Mouse (Mus musculus) forebrain, embryonic 14.5 days (tissue): ENCODE measurements around the gene Des. TPM values are rescaled to one million over a fixed set of nuclear protein-coding genes. Genes with fewer than 3 reads are reported as not detected.

Experiments
- ATAC-seq: fragments of 200-750 bp; cut with Nextera tagmentation; 2 replicates; pipeline ENCODE4 v1.8.0; 2017; ENCODE audit warnings: mild to moderate bottlenecking, moderate library complexity
- DNase-seq: peaks from one replicate; pipeline ENCODE4 v3.0.0-alpha.2; 2015; ENCODE audit warnings: low spot score
- H3K27ac ChIP-seq: fragments of 300-500 bp; sonication (generic); 2 replicates; pipeline ENCODE4 v1.5.1; 2014; ENCODE audit warnings: low read depth, mild to moderate bottlenecking, control low read depth, low read length, moderate library complexity
- H3K27me3 ChIP-seq: fragments of 300-500 bp; sonication (generic); replicated peaks from 2 replicates; pipeline ENCODE4 v1.6.1; 2014; ENCODE audit warnings: low read length, control low read depth, mixed read lengths; ENCODE audit not compliant: control insufficient read depth, insufficient read depth
- H3K36me3 ChIP-seq: fragments of 300-500 bp; sonication (generic); 2 replicates; pipeline ENCODE4 v1.6.1; 2014; ENCODE audit warnings: low read length, control low read depth; ENCODE audit not compliant: control insufficient read depth, insufficient read depth
- H3K4me1 ChIP-seq: fragments of 300-500 bp; sonication (generic); 2 replicates; pipeline ENCODE4 v1.6.1; 2014; ENCODE audit warnings: antibody characterized with exemption, low read length, control low read depth; ENCODE audit not compliant: control insufficient read depth, insufficient read depth
- H3K4me2 ChIP-seq: fragments of 300-500 bp; sonication (generic); 2 replicates; pipeline ENCODE4 v1.6.1; 2014; ENCODE audit warnings: mild to moderate bottlenecking, control low read depth, low read length
- H3K4me3 ChIP-seq: fragments of 300-500 bp; sonication (generic); 2 replicates; pipeline ENCODE4 v1.5.1; 2014; ENCODE audit warnings: low read depth, low read length, control low read depth
- H3K9ac ChIP-seq: fragments of 300-500 bp; sonication (generic); 2 replicates; pipeline ENCODE4 v1.6.1; 2014; ENCODE audit warnings: mild to moderate bottlenecking, low read length, control low read depth, moderate library complexity
- H3K9me3 ChIP-seq: fragments of 300-500 bp; sonication (generic); replicated peaks from 2 replicates; pipeline ENCODE4 v1.6.1; 2016; ENCODE audit warnings: low read length, control low read depth, mixed read lengths; ENCODE audit not compliant: control insufficient read depth
- WGBS: fragments of 180-500 bp; shearing (Covaris S2); extraction: QIAGEN DNeasy Blood & Tissue Kit; methylation state at CpG from one replicate; pipeline ENCODE4 v1.1.7; 2014; 5-methylcytosine and 5-hydroxymethylcytosine counted together
- polyA plus RNA-seq: library from polyadenylated mRNA; unstranded; fragments of >200 nt; fragmentation: Nextera tagmentation; extraction: Ambion mirVana; gene quantifications from 2 replicates; pipeline ENCODE4 v1.2.1, GENCODE M21; 2014

Gene Des
- polyA plus RNA-seq, 1 experiment from 2014 or later = 1.4 TPM

- peaks cover 6% of the 10 kb centered on the region; the same call in 1 of the 2 replicates for H3K4me1 ChIP-seq
- WGBS = 89% methylated on average over 4 of the region's 4 CpGs
- H3K9ac ChIP-seq = no peak overlapping the region
- no peak overlapping the region for H3K27ac ChIP-seq
- DNase-seq (no peak), ATAC-seq (no peak)
- H3K36me3 ChIP-seq = peaks cover 17% of the 10 kb centered on the region
- H3K9me3 ChIP-seq = no peaks in the 10 kb centered on the region
- no peaks in the 10 kb centered on the region for H3K27me3 ChIP-seq
- H3K4me3 ChIP-seq = no peak overlapping the region
- H3K4me2 ChIP-seq = no peak overlapping the region
Measured at GRCm38 (mm10) chr1:75318736-75319135, 41.4 kb upstream of the Des start.

DNA sequence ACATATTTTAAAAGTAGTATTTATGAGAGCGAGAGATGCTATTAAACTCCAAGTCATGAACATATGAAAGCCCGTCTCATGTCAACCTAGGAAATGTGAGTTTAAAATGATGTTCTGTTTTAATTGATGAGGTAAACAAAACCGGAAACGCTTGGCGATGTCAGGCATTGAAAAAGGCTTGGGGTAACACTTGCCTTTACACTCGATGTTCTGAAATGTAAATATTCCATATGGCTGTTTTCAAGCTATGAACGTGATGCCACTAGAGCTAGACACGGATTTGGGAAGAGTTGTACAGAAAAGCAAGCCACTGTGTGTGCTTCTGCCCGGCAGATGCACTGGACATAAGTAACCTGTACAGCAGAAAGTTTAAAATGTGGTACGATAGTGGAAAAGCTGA lies 41.0 kb upstream of the Des start:
- H3K4me1 ChIP-seq = peaks cover 6% of the 10 kb centered on the region; the same call in 1 of the 2 replicates
- no peaks in the 10 kb centered on the region for H3K9me3 ChIP-seq
- ATAC-seq (no peak), DNase-seq (no peak)
- H3K4me2 ChIP-seq = no peak overlapping the region
- H3K4me3 ChIP-seq = no peak overlapping the region
- no peaks in the 10 kb centered on the region for H3K27me3 ChIP-seq
- H3K9ac ChIP-seq = no peak overlapping the region
- 92% methylated on average over 10 of the region's 10 CpGs for WGBS
- no peak overlapping the region for H3K27ac ChIP-seq
- peaks cover 12% of the 10 kb centered on the region for H3K36me3 ChIP-seq

GRCm38 (mm10) chr1:75327461-75327860 lies 32.7 kb upstream of the Des start:
- H3K9ac ChIP-seq = no peak overlapping the region
- no peaks in the 10 kb centered on the region for H3K27me3 ChIP-seq
- H3K9me3 ChIP-seq = no peaks in the 10 kb centered on the region
- no peak overlapping the region for H3K4me2 ChIP-seq
- DNase-seq (no peak), ATAC-seq (no peak)
- H3K36me3 ChIP-seq = no peaks in the 10 kb centered on the region
- H3K27ac ChIP-seq = no peak overlapping the region
- no peaks in the 10 kb centered on the region for H3K4me1 ChIP-seq
- no peak overlapping the region for H3K4me3 ChIP-seq

- Histone ChIP-seq H3K9ac (no peak overlapping the region), H3K36me3 (no peaks in the 10 kb centered on the region), H3K27me3 (no peaks in the 10 kb centered on the region), H3K4me1 (no peaks in the 10 kb centered on the region), H3K9me3 (no peaks in the 10 kb centered on the region), H3K4me2 (no peak overlapping the region), H3K4me3 (no peak overlapping the region), H3K27ac (no peak overlapping the region)
- ATAC-seq (no peak), DNase-seq (no peak)
- 81% methylated on average over 1 of the region's 1 CpGs for WGBS
Measured at GRCm38 (mm10) chr1:75331271-75331670, 28.9 kb upstream of the Des start.

DNA sequence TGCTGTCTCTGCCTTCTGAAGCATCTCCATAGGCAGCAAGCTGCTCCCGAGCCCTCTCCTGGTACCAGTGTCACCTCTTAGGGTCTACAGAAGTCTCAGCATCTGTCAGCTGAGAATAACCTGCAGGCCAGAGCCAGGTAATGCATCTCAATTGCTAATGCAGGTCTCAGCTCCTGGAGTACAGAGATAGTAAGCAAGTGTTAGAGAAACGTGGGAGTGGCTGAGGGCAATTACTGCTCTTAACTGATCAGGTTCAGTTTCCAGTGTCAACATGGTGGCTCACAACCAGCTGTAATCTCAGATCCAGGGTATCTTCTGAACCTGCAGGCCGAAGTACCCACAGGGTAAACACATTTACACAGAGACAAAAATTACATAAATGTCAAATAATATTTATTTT lies 23.7 kb upstream of the Des start:
- H3K36me3 ChIP-seq = no peaks in the 10 kb centered on the region
- no peaks in the 10 kb centered on the region for H3K27me3 ChIP-seq
- ATAC-seq (no peak), DNase-seq (no peak)
- H3K4me2 ChIP-seq = no peak overlapping the region
- no peak overlapping the region for H3K9ac ChIP-seq
- WGBS = 73% methylated on average over 3 of the region's 3 CpGs
- no peak overlapping the region for H3K4me3 ChIP-seq
- H3K27ac ChIP-seq = no peak overlapping the region
- H3K9me3 ChIP-seq = no peaks in the 10 kb centered on the region
- 0 out of 2 replicates have a peak, but pooled peaks cover 2% of the 10 kb centered on the region for H3K4me1 ChIP-seq

GRCm38 (mm10) chr1:75337097-75337496 lies 23.0 kb upstream of the Des start:
- 81% methylated on average over 9 of the region's 9 CpGs for WGBS
- ATAC-seq = no peak
- no peaks in the 10 kb centered on the region for H3K36me3 ChIP-seq
- no peak overlapping the region for H3K9ac ChIP-seq
- H3K27me3 ChIP-seq = no peaks in the 10 kb centered on the region
- no peak overlapping the region for H3K4me3 ChIP-seq
- no peak overlapping the region for H3K4me2 ChIP-seq
- no peak for DNase-seq
- H3K27ac ChIP-seq = no peak overlapping the region
- H3K4me1 ChIP-seq = 0 out of 2 replicates have a peak, but pooled peaks cover 2% of the 10 kb centered on the region
- H3K9me3 ChIP-seq = no peaks in the 10 kb centered on the region

- no peak for DNase-seq
- no peak overlapping the region for H3K9ac ChIP-seq
- no peaks in the 10 kb centered on the region for H3K36me3 ChIP-seq
- H3K4me3 ChIP-seq = no peak overlapping the region
- no peaks in the 10 kb centered on the region for H3K9me3 ChIP-seq
- 46% methylated on average over 11 of the region's 11 CpGs for WGBS
- ATAC-seq = no peak
- H3K27me3 ChIP-seq = no peaks in the 10 kb centered on the region
- H3K4me2 ChIP-seq = no peak overlapping the region
- H3K27ac ChIP-seq = no peak overlapping the region
- 0 out of 2 replicates have a peak, but pooled peaks cover 2% of the 10 kb centered on the region for H3K4me1 ChIP-seq
Measured at GRCm38 (mm10) chr1:75338091-75338694, 21.9 kb upstream of the Des start.

- H3K4me3 ChIP-seq = no peak overlapping the region
- no peaks in the 10 kb centered on the region for H3K27me3 ChIP-seq
- no peak for DNase-seq
- no peak overlapping the region for H3K4me2 ChIP-seq
- H3K27ac ChIP-seq = no peak overlapping the region
- peaks cover 3% of the 10 kb centered on the region; the same call in 1 of the 2 replicates for H3K4me1 ChIP-seq
- no peaks in the 10 kb centered on the region for H3K9me3 ChIP-seq
- ATAC-seq = no peak
- WGBS = 46% methylated on average over 9 of the region's 9 CpGs
- H3K36me3 ChIP-seq = no peaks in the 10 kb centered on the region
- peak overlapping the region; percentile 25; the same call in 1 of the 2 replicates for H3K9ac ChIP-seq
Measured at GRCm38 (mm10) chr1:75339337-75339736, 20.8 kb upstream of the Des start.

DNA sequence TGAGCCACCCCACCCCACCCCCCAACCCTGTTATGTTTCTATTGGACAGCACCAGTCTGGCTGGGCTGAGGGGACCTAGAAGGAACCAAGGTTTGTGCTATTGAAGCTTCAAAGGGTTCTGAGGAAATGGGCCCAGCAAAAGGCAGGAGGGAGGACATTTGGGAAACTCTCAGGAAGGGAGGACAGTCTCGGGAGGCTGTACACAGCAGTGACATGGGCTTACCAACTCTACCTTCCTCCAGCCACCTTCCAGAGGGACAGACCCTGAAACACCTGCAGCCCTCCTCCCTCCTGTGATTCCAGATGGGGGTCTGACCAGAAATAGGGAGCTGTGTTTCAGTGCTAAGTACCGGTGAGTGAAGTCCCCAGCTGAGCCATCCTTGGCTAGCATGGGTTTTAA lies 19.6 kb upstream of the Des start:
- no peak overlapping the region for H3K4me3 ChIP-seq
- no peaks in the 10 kb centered on the region for H3K9me3 ChIP-seq
- no peaks in the 10 kb centered on the region for H3K36me3 ChIP-seq
- 71% methylated on average over 2 of the region's 2 CpGs for WGBS
- no peak overlapping the region for H3K9ac ChIP-seq
- DNase-seq (no peak), ATAC-seq (no peak)
- H3K4me2 ChIP-seq = no peak overlapping the region
- H3K27ac ChIP-seq = no peak overlapping the region
- H3K27me3 ChIP-seq = no peaks in the 10 kb centered on the region
- peaks cover 7% of the 10 kb centered on the region; the same call in 1 of the 2 replicates for H3K4me1 ChIP-seq
